13 mouse cellular contexts compared by ENCODE assay signal in genomic region chr19:17359315-17359890, GRCm38 (mm10). TPM values are rescaled to one million over a fixed set of nuclear protein-coding genes. Genes with fewer than 3 reads are reported as not detected.
DNase-seq lines count a peak whose midpoint lies in the region; ATAC-seq and TF ChIP-seq lines count a peak whose summit lies in the region.
"Had no signal": no experiment of that assay in that cellular context is flagged by ENCODE, and none has a peak within 500 bp of the region (broad histone marks: within the 10 kb centered on the region; RNA-seq: fewer than 3 reads in every experiment).

No protein-coding gene starts in this region.

- TF ChIP-seq CTCF in G1E (IDR thresholded peaks at IDR 0.05; ENCODE audit: low read depth, low read length) = no peak
- no peak for TF ChIP-seq CTCF in kidney, adult 2 months (conservative IDR thresholded peaks at IDR 0.05; ENCODE audit: insufficient read depth, insufficient read length, low read depth, low read length)

- peak overlapping the region; percentile 12; the same call in 1 of the 2 replicates for H3K4me2 ChIP-seq in lung, embryonic 16.5 days (ENCODE audit: low read depth, low read length)
- H3K4me2 ChIP-seq in liver, embryonic 13.5 days = peak overlapping the region; percentile 2; the same call in 1 of the 2 replicates
- no peak overlapping the region for H3K4me2 ChIP-seq in midbrain, embryonic 16.5 days (ENCODE audit: low read length)

- intact Hi-C loops in left cerebral cortex, postnatal 25 days (cut with DNase I) = no loop called here

- no peaks in the 10 kb centered on the region; the same call in 1 of the 2 replicates for H3K27me3 ChIP-seq in lung, embryonic 16.5 days (ENCODE audit: control insufficient read depth, insufficient read depth, low read depth, low read length)
- H3K27me3 ChIP-seq in G1E (ENCODE audit: insufficient read depth, low read length) = no peaks in the 10 kb centered on the region
- H3K27me3 ChIP-seq in liver, embryonic 13.5 days = no peaks in the 10 kb centered on the region
- peaks cover 19% of the 10 kb centered on the region for H3K27me3 ChIP-seq in midbrain, embryonic 16.5 days (ENCODE audit: control insufficient read depth, insufficient read depth, low read depth, low read length)
- no peaks in the 10 kb centered on the region for H3K27me3 ChIP-seq in kidney, adult 2 months (replicated peaks; ENCODE audit: control insufficient read depth, insufficient read depth, low read length)

- no peak overlapping the region for H3K27ac ChIP-seq in lung, embryonic 16.5 days (ENCODE audit: low read length)
- peak overlapping the region; percentile 41 for H3K27ac ChIP-seq in liver, embryonic 13.5 days
- H3K27ac ChIP-seq in midbrain, embryonic 16.5 days (ENCODE audit: low read length) = no peak overlapping the region
- H3K27ac ChIP-seq in kidney, adult 2 months (ENCODE audit: insufficient read depth, low read depth, low read length) = no peak overlapping the region
- H3K27ac ChIP-seq: liver, embryonic 14.5 days had no signal

- H3K9me3 ChIP-seq in lung, embryonic 16.5 days (ENCODE audit: control insufficient read depth, low read length) = no peaks in the 10 kb centered on the region
- no peaks in the 10 kb centered on the region for H3K9me3 ChIP-seq in G1E (replicated peaks)
- no peaks in the 10 kb centered on the region for H3K9me3 ChIP-seq in liver, embryonic 13.5 days (replicated peaks)
- H3K9me3 ChIP-seq in midbrain, embryonic 16.5 days (replicated peaks; ENCODE audit: control insufficient read depth, low read length, poor library complexity, severe bottlenecking) = no peaks in the 10 kb centered on the region

- DNase-seq in lung, postnatal 4 days = no peak
- DNase-seq in G1E (ENCODE audit: low spot score) = peak; percentile 24
- DNase-seq in liver, embryonic 13.5 days = no peak
- no peak for DNase-seq in left cerebral cortex, postnatal 25 days (ENCODE audit: low spot score in 2 of 2)
- DNase-seq in kidney, adult 2 months = no peak
- DNase-seq: cerebellum, adult 2 months; embryo, embryonic 11 days; heart, postnatal 14 days had no signal

- peak; percentile 45 for ATAC-seq in lung, embryonic 16.5 days (ENCODE audit: low read depth)
- peak; percentile 32 for ATAC-seq in G1E (ENCODE audit: extremely low read depth, insufficient number of reproducible peaks, low FRiP score, poor library complexity, severe bottlenecking)
- ATAC-seq in liver, embryonic 13.5 days (ENCODE audit: low read depth) = no peak
- ATAC-seq in monocyte, adult 5-6 weeks (replicated peaks; ENCODE audit: insufficient number of reproducible peaks, low FRiP score, low TSS enrichment, poor library complexity, severe bottlenecking) = peak; percentile 41
- no peak for ATAC-seq in midbrain, embryonic 16.5 days
- ATAC-seq: forebrain, embryonic 16.5 days had no signal

- WGBS in lung, embryonic 16.5 days = 61% methylated on average over 14 of the region's 14 CpGs
- 39% methylated on average over 14 of the region's 14 CpGs for WGBS in liver, embryonic 13.5 days (ENCODE audit: insufficient replicate concordance)
- WGBS in midbrain, embryonic 16.5 days = 80% methylated on average over 14 of the region's 14 CpGs
- 66% methylated on average over 14 of the region's 14 CpGs for WGBS in kidney, adult 2 months

- no peak overlapping the region for H3K4me3 ChIP-seq in lung, embryonic 16.5 days (ENCODE audit: low read length)
- H3K4me3 ChIP-seq in G1E (ENCODE audit: low read depth, low read length) = peak overlapping the region; percentile 64; the same call in 1 of the 2 replicates
- no peak overlapping the region for H3K4me3 ChIP-seq in liver, embryonic 13.5 days (replicated peaks)
- no peak overlapping the region for H3K4me3 ChIP-seq in midbrain, embryonic 16.5 days (ENCODE audit: low read depth, low read length)
- no peak overlapping the region for H3K4me3 ChIP-seq in kidney, adult 2 months (ENCODE audit: insufficient read depth, low read depth, low read length)

- 0 out of 2 replicates have a peak, but pooled peaks cover 5% of the 10 kb centered on the region for H3K4me1 ChIP-seq in lung, embryonic 16.5 days (replicated peaks; ENCODE audit: control insufficient read depth, insufficient read depth, low read length)
- H3K4me1 ChIP-seq in G1E (ENCODE audit: insufficient read depth, low read depth, low read length) = peaks cover 57% of the 10 kb centered on the region
- peaks cover 58% of the 10 kb centered on the region for H3K4me1 ChIP-seq in liver, embryonic 13.5 days (replicated peaks)
- peaks cover 7% of the 10 kb centered on the region for H3K4me1 ChIP-seq in midbrain, embryonic 16.5 days (ENCODE audit: control insufficient read depth, insufficient read depth, low read length)
- peaks cover 20% of the 10 kb centered on the region; the same call in 1 of the 2 replicates for H3K4me1 ChIP-seq in kidney, adult 2 months (ENCODE audit: control insufficient read depth, insufficient read depth, low read length)

- no peak for TF ChIP-seq POLR2A in kidney, adult 2 months (IDR thresholded peaks at IDR 0.05; ENCODE audit: low read depth, low read length)

- no peak overlapping the region for H3K9ac ChIP-seq in lung, embryonic 16.5 days (ENCODE audit: low read length)
- H3K9ac ChIP-seq in liver, embryonic 13.5 days = 0 out of 2 replicates have a peak overlapping the region, but pooled peaks have one; percentile 19
- H3K9ac ChIP-seq in midbrain, embryonic 16.5 days (ENCODE audit: low read depth, low read length) = no peak overlapping the region
- H3K9ac ChIP-seq: liver, embryonic 14.5 days had no signal

- no peaks in the 10 kb centered on the region for H3K36me3 ChIP-seq in lung, embryonic 16.5 days (ENCODE audit: control insufficient read depth, insufficient read depth, low read length)
- H3K36me3 ChIP-seq in G1E (replicated peaks) = peaks cover under 1% of the 10 kb centered on the region
- H3K36me3 ChIP-seq in liver, embryonic 13.5 days = no peaks in the 10 kb centered on the region
- no peaks in the 10 kb centered on the region for H3K36me3 ChIP-seq in midbrain, embryonic 16.5 days (ENCODE audit: control insufficient read depth, insufficient read depth, low read length)
- H3K36me3 ChIP-seq in kidney, adult 2 months (ENCODE audit: control insufficient read depth, insufficient read depth, low read length) = no peaks in the 10 kb centered on the region; the same call in 1 of the 2 replicates

RNA-seq across cellular contexts. Expression of gene Gcnt1, which starts 13.2 kb away (rescaled TPM):
- polyA plus RNA-seq in lung, embryonic 16.5 days (2015; fragmentation: Nextera tagmentation; extraction: Ambion mirVana) = 3.7 and 4.0 TPM in 2 replicates
- 182 and 209 TPM in 2 replicates for total RNA-seq in G1E (2014; fragmentation: Nextera tagmentation)
- 153 and 176 TPM in 2 replicates for total RNA-seq in G1E (2017)
- 1.9 and 2.8 TPM in 2 replicates for polyA plus RNA-seq in G1E (2012)
- polyA plus RNA-seq in liver, embryonic 13.5 days (2015; fragmentation: Nextera tagmentation; extraction: Ambion mirVana) = 17.9 and 25.0 TPM in 2 replicates
- 24.1 to 36.0 TPM (median 35.5 TPM) in 3 replicates for total RNA-seq in monocyte, adult 5-6 weeks (2017)
- total RNA-seq in left cerebral cortex, postnatal 25 days (2021) = 1 to 10 TPM; 2.0 to 2.3 TPM
- 0.55 and 0.85 TPM in 2 replicates for polyA plus RNA-seq in midbrain, embryonic 16.5 days (2015; fragmentation: Nextera tagmentation; extraction: Ambion mirVana)
- 158 and 176 TPM in 2 replicates for polyA plus RNA-seq in kidney, adult 2 months (2012; rRNA removed)

RNA-seq across cellular contexts. Expression of gene Rfk, which starts 34.4 kb away (rescaled TPM):
- 65.2 and 71.1 TPM in 2 replicates for polyA plus RNA-seq in lung, embryonic 16.5 days (2015; fragmentation: Nextera tagmentation; extraction: Ambion mirVana)
- total RNA-seq in G1E (2014; fragmentation: Nextera tagmentation) = 112 and 154 TPM in 2 replicates
- total RNA-seq in G1E (2017) = 46.9 TPM in 2 replicates
- 36.2 and 46.2 TPM in 2 replicates for polyA plus RNA-seq in G1E (2012)
- 73.0 and 84.8 TPM in 2 replicates for polyA plus RNA-seq in liver, embryonic 13.5 days (2015; fragmentation: Nextera tagmentation; extraction: Ambion mirVana)
- 34.0 to 41.6 TPM (median 38.1 TPM) in 3 replicates for total RNA-seq in monocyte, adult 5-6 weeks (2017)
- 10 to 100 TPM; 62.4 to 64.0 TPM for total RNA-seq in left cerebral cortex, postnatal 25 days (2021)
- 74.5 and 74.9 TPM in 2 replicates for polyA plus RNA-seq in midbrain, embryonic 16.5 days (2015; fragmentation: Nextera tagmentation; extraction: Ambion mirVana)
- 88.3 and 98.3 TPM in 2 replicates for polyA plus RNA-seq in kidney, adult 2 months (2012; rRNA removed)

Comparison
In these comparisons a context has a peak if more than half of its experiments do, and no peak if none do; other contexts are left out.
1. ATAC-seq: peak in lung, embryonic 16.5 days (single experiment), G1E (single experiment) and monocyte, adult 5-6 weeks (single experiment); none in liver, embryonic 13.5 days (single experiment) and midbrain, embryonic 16.5 days (single experiment).